Mouse (Mus musculus) heart, embryonic 12.5 days (tissue): ENCODE measurements around the gene Pgrmc2. TPM values are rescaled to one million over a fixed set of nuclear protein-coding genes. Genes with fewer than 3 reads are reported as not detected.
A peak's percentile ranks its signal among the peaks of the same experiment; 100 is the strongest.

Experiments used
- ATAC-seq: fragments of 200-750 bp; cut with Nextera tagmentation; 2 replicates; pipeline ENCODE4 v1.8.0; 2017; ENCODE audit warnings: moderate TSS enrichment, moderate library complexity; ENCODE audit not compliant: insufficient number of reproducible peaks, low FRiP score
- H3K27ac ChIP-seq: fragments of 300-500 bp; sonication (generic); 2 replicates; pipeline ENCODE4 v1.5.1; 2016; ENCODE audit warnings: mild to moderate bottlenecking, moderate library complexity; ENCODE audit not compliant: poor library complexity, severe bottlenecking
- H3K27me3 ChIP-seq: fragments of 300-500 bp; sonication (generic); replicated peaks from 2 replicates; pipeline ENCODE4 v1.6.1; 2016; ENCODE audit warnings: mild to moderate bottlenecking, moderate library complexity
- H3K36me3 ChIP-seq: fragments of 300-500 bp; sonication (generic); 2 replicates; pipeline ENCODE4 v1.6.1; 2016; ENCODE audit warnings: mild to moderate bottlenecking, moderate library complexity
- H3K4me1 ChIP-seq: fragments of 300-500 bp; sonication (generic); replicated peaks from 2 replicates; pipeline ENCODE4 v1.6.1; 2016; ENCODE audit warnings: mild to moderate bottlenecking
- H3K4me2 ChIP-seq: fragments of 300-500 bp; sonication (generic); 2 replicates; pipeline ENCODE4 v1.6.1; 2016; ENCODE audit warnings: mild to moderate bottlenecking, moderate library complexity
- H3K4me3 ChIP-seq: fragments of 300-500 bp; sonication (generic); 2 replicates; pipeline ENCODE4 v1.5.1; 2016; ENCODE audit warnings: mild to moderate bottlenecking
- H3K9ac ChIP-seq: fragments of 300-500 bp; sonication (generic); 2 replicates; pipeline ENCODE4 v1.6.1; 2016; ENCODE audit warnings: mild to moderate bottlenecking, moderate library complexity
- H3K9me3 ChIP-seq: fragments of 300-500 bp; sonication (generic); replicated peaks from 2 replicates; pipeline ENCODE4 v1.6.1; 2016; ENCODE audit warnings: mild to moderate bottlenecking, moderate library complexity
- WGBS: fragments of 180-500 bp; shearing (Covaris S2); methylation state at CpG from one replicate; pipeline ENCODE4 v1.1.7; 2016; 5-methylcytosine and 5-hydroxymethylcytosine counted together
- polyA plus RNA-seq: library from polyadenylated mRNA; unstranded; fragments of >200 nt; fragmentation: Nextera tagmentation; extraction: Ambion mirVana; gene quantifications from 2 replicates; pipeline ENCODE4 v1.2.1, GENCODE M21; 2016

Pgrmc2 gene
- polyA plus RNA-seq, 1 experiment from 2014 or later, result 56.4 TPM

- Histone ChIP-seq H3K27ac (no peak overlapping the region), H3K27me3 (no peaks in the 10 kb centered on the region), H3K4me3 (no peak overlapping the region), H3K9me3 (no peaks in the 10 kb centered on the region), H3K9ac (no peak overlapping the region), H3K4me1 (peaks cover 20% of the 10 kb centered on the region), H3K36me3 (peaks cover 8% of the 10 kb centered on the region; the same call in 1 of the 2 replicates), H3K4me2 (no peak overlapping the region)
- WGBS, result 74% methylated on average over 8 of the region's 8 CpGs
- no peak for ATAC-seq
Measured at GRCm38 (mm10) chr3:41075376-41075775, 7.5 kb downstream of the Pgrmc2 start.

DNA sequence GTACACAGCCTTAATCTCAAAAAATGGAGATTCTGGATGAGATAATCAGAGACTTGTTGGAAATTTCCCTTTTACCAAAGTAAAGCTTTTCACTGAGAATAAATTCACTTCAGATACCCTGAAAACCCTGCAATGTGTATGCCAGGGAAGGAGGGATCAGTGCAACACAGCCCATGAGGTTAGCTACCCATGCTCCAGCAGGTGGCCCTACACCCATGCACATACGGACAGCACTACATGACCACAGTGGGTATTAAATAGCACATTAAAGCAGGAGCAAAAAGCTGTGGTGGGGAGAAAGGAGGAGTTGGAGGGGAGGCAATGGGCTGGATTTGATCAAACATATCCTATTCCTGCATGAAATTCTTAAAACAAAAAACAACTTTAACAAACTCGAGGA is 12.3 kb downstream of the Pgrmc2 start:
- no peak for ATAC-seq
- Histone ChIP-seq H3K27me3 (no peaks in the 10 kb centered on the region), H3K4me1 (peaks cover 15% of the 10 kb centered on the region), H3K4me2 (no peak overlapping the region), H3K4me3 (no peak overlapping the region), H3K9ac (no peak overlapping the region), H3K27ac (no peak overlapping the region), H3K9me3 (no peaks in the 10 kb centered on the region), H3K36me3 (peaks cover 38% of the 10 kb centered on the region)
- 77% methylated on average over 2 of the region's 2 CpGs for WGBS

- no peaks in the 10 kb centered on the region for H3K4me1 ChIP-seq
- peaks cover 58% of the 10 kb centered on the region for H3K36me3 ChIP-seq
- no peaks in the 10 kb centered on the region for H3K27me3 ChIP-seq
- no peak overlapping the region for H3K4me3 ChIP-seq
- no peak for ATAC-seq
- WGBS, result 84% methylated on average over 2 of the region's 2 CpGs
- no peaks in the 10 kb centered on the region for H3K9me3 ChIP-seq
- no peak overlapping the region for H3K27ac ChIP-seq
- no peak overlapping the region for H3K9ac ChIP-seq
- H3K4me2 ChIP-seq, result no peak overlapping the region
Measured at GRCm38 (mm10) chr3:41065320-41065719, 17.5 kb downstream of the Pgrmc2 start.

DNA sequence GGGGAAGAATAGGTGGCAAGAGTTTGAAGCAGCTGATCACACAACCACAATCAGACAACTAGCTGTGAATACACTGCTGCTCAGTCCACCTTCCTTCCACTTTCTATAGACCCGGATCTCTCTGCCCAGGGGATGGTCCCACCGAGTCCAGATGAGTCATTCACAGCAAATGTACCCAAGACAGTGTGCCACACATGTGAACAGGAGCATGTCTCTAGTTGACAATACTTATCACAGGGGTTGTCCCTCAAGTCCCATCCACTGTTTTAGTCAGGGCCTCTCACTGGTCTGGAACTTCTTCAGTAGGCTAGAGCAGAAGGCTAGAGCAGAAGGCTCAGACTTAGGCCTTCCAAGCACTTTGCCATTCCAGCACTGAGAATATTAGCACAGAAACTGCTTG is 20.1 kb downstream of the Pgrmc2 start:
- Histone ChIP-seq H3K4me2 (no peak overlapping the region), H3K9me3 (no peaks in the 10 kb centered on the region), H3K9ac (no peak overlapping the region), H3K27ac (no peak overlapping the region), H3K4me3 (no peak overlapping the region), H3K36me3 (peaks cover 38% of the 10 kb centered on the region), H3K27me3 (no peaks in the 10 kb centered on the region), H3K4me1 (0 out of 2 replicates have a peak, but pooled peaks cover 4% of the 10 kb centered on the region)
- WGBS, result 84% methylated on average over 2 of the region's 2 CpGs
- ATAC-seq, result no peak

- H3K4me2 ChIP-seq, result no peak overlapping the region
- H3K4me3 ChIP-seq, result no peak overlapping the region
- no peaks in the 10 kb centered on the region for H3K27me3 ChIP-seq
- no peak overlapping the region for H3K9ac ChIP-seq
- H3K36me3 ChIP-seq, result peaks cover 30% of the 10 kb centered on the region
- H3K4me1 ChIP-seq, result 0 out of 2 replicates have a peak, but pooled peaks cover 4% of the 10 kb centered on the region
- no peak for ATAC-seq
- H3K27ac ChIP-seq, result no peak overlapping the region
- no peaks in the 10 kb centered on the region for H3K9me3 ChIP-seq
- 74% methylated on average over 3 of the region's 3 CpGs for WGBS
Measured at GRCm38 (mm10) chr3:41061831-41062565, 20.8 kb downstream of the Pgrmc2 start.

DNA sequence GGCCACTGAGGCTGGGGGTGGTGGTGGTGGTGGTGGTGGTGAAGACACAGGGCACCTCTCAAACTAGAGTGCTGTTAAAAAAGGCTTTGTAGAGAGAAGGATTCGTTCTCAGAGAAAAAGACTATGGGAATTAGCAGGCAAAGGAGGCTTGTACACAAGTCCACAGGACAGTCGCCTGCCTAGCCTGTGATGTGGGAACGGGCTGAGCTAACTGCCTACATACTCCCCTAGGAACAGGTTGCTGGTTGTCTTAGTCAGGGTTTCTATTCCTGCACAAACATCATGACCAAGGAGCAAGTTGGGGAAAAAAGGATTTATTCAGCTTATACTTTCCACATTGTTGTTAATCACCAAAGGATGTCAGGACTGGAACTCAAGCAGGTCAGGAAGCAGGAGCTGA is 23.6 kb downstream of the Pgrmc2 start:
- Histone ChIP-seq H3K27me3 (no peaks in the 10 kb centered on the region), H3K4me3 (no peak overlapping the region), H3K36me3 (peaks cover 9% of the 10 kb centered on the region; the same call in 1 of the 2 replicates), H3K9me3 (no peaks in the 10 kb centered on the region), H3K4me2 (no peak overlapping the region), H3K27ac (no peak overlapping the region), H3K4me1 (0 out of 2 replicates have a peak, but pooled peaks cover 4% of the 10 kb centered on the region), H3K9ac (no peak overlapping the region)
- 82% methylated on average over 3 of the region's 3 CpGs for whole genome bisulfite sequencing
- ATAC-seq, result no peak

DNA sequence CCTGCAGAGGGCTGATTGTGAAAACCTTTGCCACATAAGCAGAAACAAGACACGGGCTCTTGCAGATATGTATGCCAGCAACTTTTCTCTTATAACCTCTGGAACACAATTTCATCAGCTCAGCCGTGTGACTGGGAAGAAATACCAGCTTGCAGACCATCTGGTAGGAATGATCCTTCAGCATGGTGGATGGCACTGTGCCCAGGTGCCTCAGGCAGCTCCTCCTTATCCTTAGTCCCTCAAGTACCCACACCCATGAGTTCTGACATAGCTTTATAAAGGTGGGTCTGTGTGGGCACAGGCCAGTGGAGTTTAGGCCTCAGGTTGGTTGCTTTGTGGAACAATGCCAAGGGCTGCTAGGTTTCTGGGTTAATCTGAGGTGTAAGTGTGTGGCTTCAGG is 24.5 kb downstream of the Pgrmc2 start:
- Histone ChIP-seq H3K36me3 (peaks cover 4% of the 10 kb centered on the region; the same call in 1 of the 2 replicates), H3K9ac (no peak overlapping the region), H3K4me3 (no peak overlapping the region), H3K27me3 (no peaks in the 10 kb centered on the region), H3K4me1 (0 out of 2 replicates have a peak, but pooled peaks cover 4% of the 10 kb centered on the region), H3K4me2 (no peak overlapping the region), H3K27ac (no peak overlapping the region), H3K9me3 (no peaks in the 10 kb centered on the region)
- 74% methylated on average over 2 of the region's 2 CpGs for WGBS
- ATAC-seq, result no peak

- no peak overlapping the region for H3K9ac ChIP-seq
- H3K4me1 ChIP-seq, result 0 out of 2 replicates have a peak, but pooled peaks cover 1% of the 10 kb centered on the region
- H3K9me3 ChIP-seq, result no peaks in the 10 kb centered on the region
- H3K4me3 ChIP-seq, result no peak overlapping the region
- no peaks in the 10 kb centered on the region for H3K36me3 ChIP-seq
- H3K27me3 ChIP-seq, result no peaks in the 10 kb centered on the region
- no peak overlapping the region for H3K4me2 ChIP-seq
- no peak for ATAC-seq
- WGBS, result 79% methylated on average over 3 of the region's 3 CpGs
- no peak overlapping the region for H3K27ac ChIP-seq
Measured at GRCm38 (mm10) chr3:41053334-41053733, 29.5 kb downstream of the Pgrmc2 start.

GRCm38 (mm10) chr3:41047838-41048237 is 35.0 kb downstream of the Pgrmc2 start:
- H3K9me3 ChIP-seq, result no peaks in the 10 kb centered on the region
- no peak overlapping the region for H3K9ac ChIP-seq
- H3K27ac ChIP-seq, result no peak overlapping the region
- no peaks in the 10 kb centered on the region for H3K36me3 ChIP-seq
- no peak overlapping the region for H3K4me3 ChIP-seq
- ATAC-seq, result no peak
- no peak overlapping the region for H3K4me2 ChIP-seq
- H3K27me3 ChIP-seq, result no peaks in the 10 kb centered on the region
- WGBS, result 80% methylated on average over 6 of the region's 6 CpGs
- H3K4me1 ChIP-seq, result peaks cover 13% of the 10 kb centered on the region

GRCm38 (mm10) chr3:41043756-41044354 is 39.0 kb downstream of the Pgrmc2 start:
- no peak overlapping the region for H3K27ac ChIP-seq
- peak; percentile 39; the same call in 1 of the 2 replicates for ATAC-seq

DNA sequence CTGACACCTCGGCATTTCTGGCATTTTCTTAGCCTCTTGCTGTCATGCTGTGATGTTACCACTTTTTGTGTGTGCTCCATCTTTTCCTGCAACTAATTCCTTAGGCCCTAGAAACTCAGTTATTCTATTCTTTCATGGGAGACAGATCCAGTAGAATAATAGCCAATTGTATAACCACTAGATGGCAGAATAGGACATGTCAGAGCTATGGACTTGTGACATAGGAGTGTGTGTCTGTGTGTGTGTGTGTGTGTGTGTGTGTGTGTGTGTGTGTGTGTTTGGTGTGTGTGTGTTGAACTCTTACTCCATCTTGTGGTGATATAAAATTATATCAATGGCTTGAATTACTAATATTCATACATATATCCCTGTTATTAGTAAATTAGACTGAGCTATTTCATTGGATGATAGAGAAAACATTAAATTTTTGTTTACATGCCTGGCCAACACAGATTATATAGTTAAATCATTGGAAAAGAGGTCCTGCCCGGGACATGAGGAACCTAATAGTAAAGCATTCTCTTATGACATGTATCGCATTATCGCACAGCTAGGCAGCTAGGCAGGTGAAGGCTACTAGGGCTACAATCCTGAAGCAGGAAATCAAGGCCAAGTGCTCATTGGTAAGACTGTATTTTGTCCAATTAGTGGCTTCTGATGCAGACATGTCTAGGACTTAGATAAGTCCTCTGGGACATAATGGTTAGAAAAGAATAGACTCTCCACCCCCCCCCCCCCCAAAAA is 40.5 kb downstream of the Pgrmc2 start:
- H3K36me3 ChIP-seq, result no peaks in the 10 kb centered on the region
- H3K9ac ChIP-seq, result no peak overlapping the region
- H3K27me3 ChIP-seq, result no peaks in the 10 kb centered on the region
- peaks cover 13% of the 10 kb centered on the region for H3K4me1 ChIP-seq
- ATAC-seq, result no peak
- no peak overlapping the region for H3K4me3 ChIP-seq
- H3K9me3 ChIP-seq, result no peaks in the 10 kb centered on the region
- no peak overlapping the region for H3K27ac ChIP-seq
- WGBS, result 77% methylated on average over 4 of the region's 4 CpGs
- H3K4me2 ChIP-seq, result no peak overlapping the region

More at GRCm38 (mm10) chr3:41043756-41044354, 39.0 kb downstream of the Pgrmc2 start:
- no peaks in the 10 kb centered on the region for H3K27me3 ChIP-seq
- 30% methylated on average over 11 of the region's 11 CpGs for WGBS
- H3K4me2 ChIP-seq, result peak overlapping the region; percentile 15
- H3K9ac ChIP-seq, result peak overlapping the region; percentile 13; the same call in 1 of the 2 replicates
- no peaks in the 10 kb centered on the region for H3K9me3 ChIP-seq
- no peak overlapping the region for H3K4me3 ChIP-seq
- H3K4me1 ChIP-seq, result peaks cover 13% of the 10 kb centered on the region
- H3K36me3 ChIP-seq, result no peaks in the 10 kb centered on the region
